Mouse (Mus musculus) heart, adult 18-20 months (tissue): ENCODE data around the gene Cotl1. TPM values are rescaled to one million over a fixed set of nuclear protein-coding genes. Genes with fewer than 3 reads are reported as not detected.

Experiments used
- DNase-seq, 2 experiments: peaks; one replicate each; pipeline ENCODE4 v3.0.0; 2021 to 2022; ENCODE audit warnings: mixed read lengths in 1 of 2
- total RNA-seq, 2 experiments: library from RNA; stranded (reverse); gene quantifications; 2 replicates each; pipeline ENCODE4 v1.2.3; 2021

Cotl1 gene
- total RNA-seq, 2 experiments from 2014 or later: 16.7 to 22.9 TPM

DNA sequence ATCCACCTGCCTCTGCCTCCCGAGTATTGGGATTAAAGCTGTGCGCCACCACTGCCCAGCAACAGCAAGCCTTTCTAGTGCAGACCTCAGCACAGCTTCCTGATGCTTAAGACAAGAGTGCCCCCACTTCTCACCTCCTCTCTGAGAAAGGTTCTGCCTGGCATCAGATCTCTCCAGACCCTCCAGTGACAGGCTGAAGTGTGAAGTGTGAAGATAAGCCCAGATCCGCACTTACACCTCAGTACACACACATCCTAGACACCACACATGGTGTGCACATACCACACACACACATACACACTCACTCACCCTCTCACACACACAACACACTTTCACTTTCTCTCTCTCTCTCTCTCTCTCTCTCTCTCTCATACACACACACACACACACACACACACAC lies 53.5 kb downstream of the Cotl1 start:
- no peak for DNase-seq

GRCm38 (mm10) chr8:119785764-119786405 lies 54.5 kb downstream of the Cotl1 start:
- DNase-seq: no peak

DNA sequence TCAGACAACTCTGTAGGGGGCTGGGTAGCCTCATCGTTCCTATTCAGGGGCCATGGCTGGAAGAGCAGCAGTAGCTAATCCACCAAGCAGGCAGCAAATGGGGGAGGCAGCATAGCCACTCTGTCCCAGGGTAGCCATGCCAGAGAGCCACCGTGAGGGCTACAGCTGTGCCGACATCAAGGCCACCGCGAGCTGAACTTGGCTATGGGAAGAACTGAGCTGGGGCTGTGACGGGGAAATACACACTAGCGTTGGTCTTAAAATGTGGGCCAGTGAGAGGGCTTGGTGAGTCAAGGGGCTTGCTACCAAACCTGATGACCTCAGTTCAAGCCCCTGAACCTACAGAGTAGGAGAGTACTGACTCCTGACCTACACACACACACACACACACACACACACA lies 55.7 kb downstream of the Cotl1 start:
- DNase-seq: no peak

GRCm38 (mm10) chr8:119784141-119784574 lies 56.2 kb downstream of the Cotl1 start:
- no peak for DNase-seq

DNA sequence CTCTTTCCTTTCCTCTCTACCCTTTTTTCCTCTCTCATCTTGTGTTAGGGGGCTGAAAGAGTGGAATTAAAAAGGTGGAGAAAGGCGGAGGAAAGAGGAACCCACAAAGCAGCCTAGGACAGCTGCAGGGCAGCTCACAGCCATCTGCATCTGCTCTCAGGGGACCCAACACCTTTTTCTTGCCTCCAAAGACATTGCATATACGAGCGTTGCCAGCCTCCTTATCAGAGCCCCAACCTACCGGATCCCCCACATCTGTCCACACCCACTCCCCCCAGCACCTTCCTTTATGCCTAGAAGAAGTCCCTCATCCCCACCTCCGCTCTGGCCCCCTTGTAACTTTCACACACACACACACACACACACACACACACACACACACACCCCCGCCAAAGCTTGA lies 56.8 kb downstream of the Cotl1 start:
- DNase-seq: no peak

DNA sequence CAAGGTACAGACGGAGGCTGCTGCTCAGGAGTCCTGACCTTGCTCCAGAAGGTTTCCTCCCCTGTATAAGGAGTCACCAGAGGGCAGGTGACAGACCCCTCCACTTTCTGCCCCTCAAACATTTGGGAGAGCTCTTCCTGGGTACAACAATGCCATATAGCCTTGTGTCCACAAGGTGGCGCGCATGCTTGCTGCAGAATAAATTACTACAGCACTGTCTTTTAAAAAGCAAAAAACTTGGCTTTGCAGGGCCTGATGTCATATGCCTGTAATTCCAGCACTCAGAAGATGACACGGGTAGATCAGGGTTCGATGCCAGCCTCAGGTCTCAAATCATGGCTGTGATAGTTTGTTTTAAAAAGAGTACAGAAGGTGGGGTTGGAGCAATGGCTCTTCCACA lies 57.6 kb downstream of the Cotl1 start:
- peak; percentile 78 to 87 for DNase-seq

- no peak for DNase-seq
Measured at GRCm38 (mm10) chr8:119781086-119781840, 59.1 kb downstream of the Cotl1 start.

GRCm38 (mm10) chr8:119780402-119781049 lies 59.8 kb downstream of the Cotl1 start:
- DNase-seq: no peak

DNA sequence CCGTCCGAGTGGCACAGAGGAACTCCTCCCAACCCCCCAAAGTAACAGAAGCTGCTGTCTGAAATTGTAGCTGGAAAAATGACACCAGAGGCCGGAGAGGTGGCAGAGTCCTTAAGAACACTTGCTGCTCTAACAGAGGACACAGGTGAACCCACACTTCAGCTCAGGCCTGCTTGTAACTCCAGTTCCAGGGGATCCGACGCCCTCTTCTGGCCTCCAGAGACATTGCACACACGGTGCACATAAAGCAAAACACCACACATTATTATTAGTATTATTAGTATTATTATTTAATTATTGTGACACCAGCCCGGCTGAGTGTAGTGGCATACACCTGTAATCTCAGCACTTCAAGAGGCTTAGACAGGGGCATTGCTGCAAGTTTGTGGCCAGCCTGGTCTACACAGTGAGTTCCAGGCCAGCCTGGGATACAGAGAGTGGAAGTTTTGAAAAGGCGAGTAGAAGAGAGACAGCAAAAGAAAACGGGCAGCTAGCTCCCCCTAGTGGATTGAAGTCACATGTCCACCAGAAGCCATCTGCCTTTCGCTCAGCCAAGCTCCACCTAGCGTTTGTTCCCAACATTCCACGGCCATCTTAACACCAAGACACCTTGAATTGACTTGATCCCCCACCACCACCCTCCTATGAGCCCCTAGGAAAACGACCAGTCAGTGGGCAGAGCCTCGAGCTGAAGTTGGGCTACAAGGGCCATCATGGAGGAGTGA lies 61.2 kb downstream of the Cotl1 start:
- DNase-seq: peak; percentile 86 to 89

DNA sequence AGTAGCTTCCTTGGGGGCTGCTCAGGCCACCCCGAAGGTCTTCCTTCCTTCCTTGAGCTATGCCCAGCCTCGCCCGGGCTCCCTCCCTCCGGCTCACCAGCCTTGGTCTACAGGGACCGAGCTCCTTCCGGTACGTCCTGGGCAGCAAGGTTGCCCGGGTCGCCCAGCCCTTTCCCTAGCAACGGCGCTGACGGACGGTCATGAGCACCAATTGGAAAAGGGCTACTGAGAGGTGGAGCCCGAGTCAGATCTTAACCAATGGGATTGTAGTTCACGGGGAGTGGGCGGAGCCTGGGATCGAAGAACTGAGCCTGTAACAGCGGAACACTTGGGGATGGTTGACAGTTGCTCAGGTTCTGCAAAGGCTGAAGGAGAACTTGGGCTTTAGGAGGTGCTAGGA lies 62.1 kb downstream of the Cotl1 start, which contains the start of gene Tldc1:
Tldc1 (minus strand) TSS at position 154 of the 400 bp plus-strand sequence.
- peak; percentile 100 for DNase-seq

GRCm38 (mm10) chr8:119777765-119778164 lies 62.6 kb downstream of the Cotl1 start:
- no peak for DNase-seq

DNA sequence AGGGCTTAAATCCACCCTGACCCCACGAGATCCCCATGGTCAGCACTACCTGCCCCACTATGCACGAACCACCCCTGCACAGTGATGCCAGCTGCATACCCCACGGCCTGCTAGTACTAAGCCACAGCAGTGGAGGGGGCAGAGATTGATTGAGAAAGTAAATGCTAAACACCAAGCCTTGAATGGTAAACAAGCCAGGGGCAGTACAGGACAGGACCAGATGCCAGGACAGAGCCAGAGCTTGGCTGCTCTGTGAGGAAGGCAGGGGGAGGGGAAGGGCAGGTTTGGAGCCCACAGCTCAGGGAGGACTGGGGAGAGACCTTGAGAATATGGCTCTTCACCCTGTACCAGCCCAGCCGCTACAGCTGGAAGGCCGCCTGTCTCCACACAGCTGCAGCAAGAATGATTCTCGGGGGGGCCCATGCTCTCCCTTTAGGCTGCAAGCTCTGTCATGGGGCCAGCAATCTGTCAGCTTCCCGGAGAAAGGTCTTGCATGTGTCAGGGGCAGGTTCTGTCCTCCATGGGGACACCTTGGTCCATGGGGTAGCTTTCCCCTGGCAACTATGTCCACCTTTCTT lies 63.6 kb downstream of the Cotl1 start:
- DNase-seq: peak in 1 of 2 experiments; percentile 28

- no peak for DNase-seq
Measured at GRCm38 (mm10) chr8:119765761-119766444, 74.4 kb downstream of the Cotl1 start.

DNA sequence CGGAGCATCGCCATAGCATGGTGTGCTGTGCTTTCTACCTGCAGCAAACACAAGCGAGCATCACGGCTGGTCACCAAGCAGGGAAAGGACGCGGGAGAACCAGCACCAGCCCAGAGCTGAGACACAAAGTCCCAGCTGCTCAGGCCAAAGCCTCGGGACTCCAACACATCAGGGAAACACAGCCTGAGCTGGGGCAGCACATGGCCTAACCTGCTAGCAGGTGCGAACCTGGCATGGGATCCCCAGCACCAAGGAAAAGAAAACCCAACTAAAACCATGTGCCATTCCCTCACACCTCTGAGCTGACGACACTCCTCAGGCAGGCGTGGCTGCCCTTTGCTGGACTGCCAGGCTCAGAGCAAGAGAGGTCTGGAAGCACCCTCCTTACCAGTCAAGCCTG lies 75.0 kb downstream of the Cotl1 start:
- no peak for DNase-seq

GRCm38 (mm10) chr8:119762226-119763220 lies 77.8 kb downstream of the Cotl1 start:
- DNase-seq: no peak

DNA sequence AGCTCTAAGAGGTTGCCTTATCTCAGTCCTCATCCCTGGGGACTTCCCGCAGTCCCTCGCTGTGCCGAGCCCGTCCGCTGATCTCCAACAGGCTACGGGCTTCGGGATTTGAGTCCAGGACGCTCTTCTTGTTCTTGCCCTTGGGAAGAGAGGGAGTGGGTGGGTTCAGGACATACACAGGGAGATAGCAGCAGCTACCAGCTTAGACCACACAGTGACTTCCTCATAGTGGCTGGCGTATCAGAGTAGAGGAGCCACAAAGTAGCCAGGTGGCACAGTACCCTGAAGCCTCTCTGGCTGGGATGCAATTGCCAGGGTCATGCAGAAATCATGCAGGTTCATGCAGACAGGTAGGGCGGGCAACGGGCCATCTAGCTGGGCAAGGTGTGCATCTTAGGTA lies 78.7 kb downstream of the Cotl1 start:
- no peak for DNase-seq
